Mouse (Mus musculus) E14TG2a.4 (cell line): Measurements from ENCODE around the gene Sept9.

Source experiments
- CTCF ChIP-seq: conservative IDR thresholded peaks from 2 replicates; pipeline ENCODE4 v1.5.1; 2014; ENCODE audit warnings: low read length
- NANOG ChIP-seq: IDR thresholded peaks from 2 replicates; pipeline ENCODE4 v1.6.1; 2014; ENCODE audit warnings: borderline replicate concordance, low read length, mixed read lengths

- TF ChIP-seq CTCF = no peak
- TF ChIP-seq NANOG = no peak
These were observed 174.8 kb downstream of the Sept9 start for GRCm38 (mm10) chr11:117374288-117374687.
